ENCODE assay signal across 8 mouse cellular contexts in the genomic region with DNA sequence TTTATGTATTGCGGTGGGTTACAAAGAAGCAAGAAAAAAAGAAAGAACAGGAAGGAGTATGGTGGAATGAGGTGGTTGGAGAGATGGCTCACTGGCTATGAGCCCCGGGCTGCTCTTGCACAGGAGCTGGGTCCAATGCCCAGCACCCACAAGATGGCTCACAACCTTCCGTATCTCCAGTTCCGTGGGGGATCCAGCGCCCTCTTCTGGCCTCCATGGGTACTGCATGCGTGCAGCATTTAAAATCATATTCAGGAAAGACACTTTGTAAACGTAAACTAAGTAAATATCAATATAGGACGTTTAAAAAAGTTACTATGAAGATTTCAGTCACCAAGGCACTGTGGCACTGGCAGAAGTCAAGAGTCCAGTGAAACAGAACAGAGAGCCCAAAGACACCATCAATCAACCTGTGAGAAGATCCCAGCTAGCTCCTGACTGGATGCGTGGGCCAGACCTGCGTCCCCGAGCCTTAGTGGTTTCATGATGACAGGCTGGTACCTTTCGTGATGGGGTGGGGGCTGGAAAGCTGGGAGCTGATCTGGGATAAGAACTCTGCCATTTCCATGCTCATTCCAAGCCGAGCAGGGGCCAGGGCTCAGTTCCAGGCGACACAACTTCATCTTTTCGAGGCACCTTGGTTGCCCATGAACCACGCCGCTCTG. TPM values are rescaled to one million over a fixed set of nuclear protein-coding genes. Genes with fewer than 3 reads are reported as not detected.
DNase-seq lines count a peak whose midpoint lies in the region; ATAC-seq and TF ChIP-seq lines count a peak whose summit lies in the region.

No protein-coding gene starts in this region.

- WGBS in cerebellum, adult 2 months, result 16% methylated on average over 17 of the region's 17 CpGs
- 23% methylated on average over 17 of the region's 17 CpGs for whole genome bisulfite sequencing in stomach, embryonic 14.5 days

- no peaks in the 10 kb centered on the region; the same call in 1 of the 2 replicates for H3K36me3 ChIP-seq in stomach, embryonic 14.5 days (ENCODE audit: control insufficient read depth, insufficient read depth, low read length)

- no peaks in the 10 kb centered on the region for H3K9me3 ChIP-seq in stomach, embryonic 14.5 days (ENCODE audit: control insufficient read depth, low read depth, low read length)

- no peak overlapping the region for H3K27ac ChIP-seq in cerebellum, adult 2 months (ENCODE audit: insufficient read depth, low read length)
- peak overlapping the region; percentile 79; the same call in 1 of the 2 replicates for H3K27ac ChIP-seq in stomach, embryonic 14.5 days (ENCODE audit: low read length)

- peak; percentile 38 for ATAC-seq in megakaryocyte progenitor cell, adult 5-6 weeks (replicated peaks; ENCODE audit: poor library complexity)
- no peak for ATAC-seq in stomach, embryonic 14.5 days (ENCODE audit: insufficient number of reproducible peaks, insufficient read depth, low FRiP score, low read depth)

- peak; percentile 43 to 57 for DNase-seq in right cerebral cortex, postnatal 10 days (ENCODE audit: low spot score in 2 of 2)
- no peak for DNase-seq in right cerebral cortex, adult 2 months (ENCODE audit: low spot score in 2 of 2)
- DNase-seq in cerebellum, adult 2 months, result peak; percentile 45 to 63
- peak; percentile 53 for DNase-seq in forelimb bud, embryonic 11.5 days (ENCODE audit: low read depth, low spot score)
- DNase-seq in kidney, postnatal 10 days, result peak; percentile 63
- no peak for DNase-seq in urinary bladder, postnatal 10 days (ENCODE audit: low spot score)

- no peaks in the 10 kb centered on the region for H3K4me1 ChIP-seq in cerebellum, adult 2 months (ENCODE audit: control insufficient read depth, insufficient read depth, low read length)
- H3K4me1 ChIP-seq in stomach, embryonic 14.5 days (ENCODE audit: control insufficient read depth, insufficient read depth, low read length), result peaks cover 10% of the 10 kb centered on the region; the same call in 1 of the 2 replicates

- no peaks in the 10 kb centered on the region for H3K27me3 ChIP-seq in cerebellum, adult 2 months (ENCODE audit: control insufficient read depth, insufficient read depth, low read length)
- H3K27me3 ChIP-seq in stomach, embryonic 14.5 days (ENCODE audit: control insufficient read depth, insufficient read depth, low read length), result no peaks in the 10 kb centered on the region

- H3K4me2 ChIP-seq in stomach, embryonic 14.5 days (replicated peaks; ENCODE audit: low read depth, low read length), result peak overlapping the region; percentile 95

- H3K4me3 ChIP-seq in cerebellum, adult 2 months (replicated peaks; ENCODE audit: insufficient read depth, low read depth, low read length), result peak overlapping the region; percentile 78
- peak overlapping the region; percentile 89 for H3K4me3 ChIP-seq in stomach, embryonic 14.5 days (ENCODE audit: low read depth, low read length)

- peak; percentile 68 for TF ChIP-seq CTCF in cerebellum, adult 2 months (IDR thresholded peaks at IDR 0.05; ENCODE audit: borderline replicate concordance, insufficient read depth, low read depth, low read length)

- peak overlapping the region; percentile 25; the same call in 1 of the 2 replicates for H3K9ac ChIP-seq in stomach, embryonic 14.5 days (replicated peaks; ENCODE audit: low read depth, low read length)

- no peak for TF ChIP-seq POLR2A in cerebellum, adult 2 months (IDR thresholded peaks at IDR 0.05; ENCODE audit: borderline replicate concordance, insufficient read depth, low read length)

RNA-seq across cellular contexts. Expression of a gene that starts 0.9 kb away (rescaled TPM):
- polyA plus RNA-seq in cerebellum, adult 2 months (2012; rRNA removed), result 47.2 and 52.7 TPM in 2 replicates
- 2.9 and 3.7 TPM in 2 replicates for total RNA-seq in megakaryocyte progenitor cell, adult 5-6 weeks (2015)
- total RNA-seq in megakaryocyte progenitor cell, adult 5-6 weeks (2017), result 11.9 and 13.3 TPM in 2 replicates
- 14.5 and 16.8 TPM in 2 replicates for polyA plus RNA-seq in stomach, embryonic 14.5 days (2014; fragmentation: Nextera tagmentation; extraction: Ambion mirVana)

RNA-seq across cellular contexts. Expression of a gene that starts 4.7 kb away (rescaled TPM):
- polyA plus RNA-seq in cerebellum, adult 2 months (2012; rRNA removed), result 81.6 and 91.0 TPM in 2 replicates
- total RNA-seq in megakaryocyte progenitor cell, adult 5-6 weeks (2015), result 70.6 and 80.7 TPM in 2 replicates
- 114 and 139 TPM in 2 replicates for total RNA-seq in megakaryocyte progenitor cell, adult 5-6 weeks (2017)
- polyA plus RNA-seq in stomach, embryonic 14.5 days (2014; fragmentation: Nextera tagmentation; extraction: Ambion mirVana), result 92.6 and 99.1 TPM in 2 replicates

RNA-seq across cellular contexts. Expression of a gene that starts 15.6 kb away (rescaled TPM):
- polyA plus RNA-seq in cerebellum, adult 2 months (2012; rRNA removed), result 34.7 and 37.1 TPM in 2 replicates
- 0.35 and 0.54 TPM in 2 replicates for total RNA-seq in megakaryocyte progenitor cell, adult 5-6 weeks (2015)
- 0.25 and 0.61 TPM in 2 replicates for total RNA-seq in megakaryocyte progenitor cell, adult 5-6 weeks (2017)
- 1.7 and 2.1 TPM in 2 replicates for polyA plus RNA-seq in stomach, embryonic 14.5 days (2014; fragmentation: Nextera tagmentation; extraction: Ambion mirVana)

Comparison
In these comparisons a context has a peak if more than half of its experiments do, and no peak if none do; other contexts are left out.
1. DNase-seq: peak in right cerebral cortex, postnatal 10 days (2 of 2), cerebellum, adult 2 months (2 of 2), forelimb bud, embryonic 11.5 days (single experiment) and kidney, postnatal 10 days (single experiment); none in right cerebral cortex, adult 2 months (0 of 2) and urinary bladder, postnatal 10 days (single experiment).
2. RNA of a gene that starts 15.6 kb away (polyA plus RNA-seq): 34.7 to 37.1 TPM in cerebellum, adult 2 months; 1.7 to 2.1 TPM in stomach, embryonic 14.5 days; every median in the first group is over 10 times any median in the second.